Mouse (Mus musculus): ENCODE measurements around the gene Galnt7.

Galnt7 gene

GRCm38 (mm10) chr8:57498847-57499511 lies 153.9 kb downstream of the Galnt7 start:
- no peak for DNase-seq (ENCODE audit: extremely low spot score)

- no peak for DNase-seq (ENCODE audit: extremely low spot score)
These were observed 154.4 kb downstream of the Galnt7 start for GRCm38 (mm10) chr8:57498494-57498846.

GRCm38 (mm10) chr8:57491873-57492272 lies 161.0 kb downstream of the Galnt7 start:
- DNase-seq (ENCODE audit: extremely low spot score) = no peak

GRCm38 (mm10) chr8:57489896-57490295 lies 162.9 kb downstream of the Galnt7 start:
- DNase-seq (ENCODE audit: extremely low spot score) = no peak

- no peak for DNase-seq (ENCODE audit: extremely low spot score)
These were observed 163.5 kb downstream of the Galnt7 start for GRCm38 (mm10) chr8:57489366-57489765.

GRCm38 (mm10) chr8:57488312-57488765 lies 164.5 kb downstream of the Galnt7 start:
- peak; percentile 82 for DNase-seq (ENCODE audit: extremely low spot score)

GRCm38 (mm10) chr8:57487441-57488155 lies 165.2 kb downstream of the Galnt7 start, which contains the start of gene Sap30:
Gene Sap30 (minus strand): TSS chr8:57487860.
- peak; percentile 100 for DNase-seq (ENCODE audit: extremely low spot score)

- DNase-seq (ENCODE audit: extremely low spot score) = peak; percentile 75
These were observed 166.1 kb downstream of the Galnt7 start for GRCm38 (mm10) chr8:57486491-57487440.

GRCm38 (mm10) chr8:57480606-57481005 lies 172.2 kb downstream of the Galnt7 start:
- DNase-seq (ENCODE audit: extremely low spot score) = no peak

GRCm38 (mm10) chr8:57479700-57480099 lies 173.1 kb downstream of the Galnt7 start:
- DNase-seq (ENCODE audit: extremely low spot score) = no peak

GRCm38 (mm10) chr8:57478406-57478805 lies 174.4 kb downstream of the Galnt7 start:
- DNase-seq (ENCODE audit: extremely low spot score) = no peak
